Mouse (Mus musculus): ENCODE data around the gene Cdipt.
A peak's percentile ranks its signal among the peaks of the same experiment; 100 is the strongest.

Gene Cdipt

GRCm38 (mm10) chr7:126967361-126967760, 8.4 kb upstream of the Cdipt start:
- ATAC-seq (ENCODE audit: insufficient number of reproducible peaks, low FRiP score, low TSS enrichment): no peak

GRCm38 (mm10) chr7:126975493-126975892, 221 bp upstream of the Cdipt start:
- no peak for ATAC-seq (ENCODE audit: insufficient number of reproducible peaks, low FRiP score, low TSS enrichment)

GRCm38 (mm10) chr7:126975950-126976866, 494 bp downstream of the Cdipt start, which contains the start of gene Cdiptos:
Gene Cdiptos, minus strand, starts transcription at chr7:126976098.
- ATAC-seq (ENCODE audit: insufficient number of reproducible peaks, low FRiP score, low TSS enrichment): peak; percentile 93

DNA sequence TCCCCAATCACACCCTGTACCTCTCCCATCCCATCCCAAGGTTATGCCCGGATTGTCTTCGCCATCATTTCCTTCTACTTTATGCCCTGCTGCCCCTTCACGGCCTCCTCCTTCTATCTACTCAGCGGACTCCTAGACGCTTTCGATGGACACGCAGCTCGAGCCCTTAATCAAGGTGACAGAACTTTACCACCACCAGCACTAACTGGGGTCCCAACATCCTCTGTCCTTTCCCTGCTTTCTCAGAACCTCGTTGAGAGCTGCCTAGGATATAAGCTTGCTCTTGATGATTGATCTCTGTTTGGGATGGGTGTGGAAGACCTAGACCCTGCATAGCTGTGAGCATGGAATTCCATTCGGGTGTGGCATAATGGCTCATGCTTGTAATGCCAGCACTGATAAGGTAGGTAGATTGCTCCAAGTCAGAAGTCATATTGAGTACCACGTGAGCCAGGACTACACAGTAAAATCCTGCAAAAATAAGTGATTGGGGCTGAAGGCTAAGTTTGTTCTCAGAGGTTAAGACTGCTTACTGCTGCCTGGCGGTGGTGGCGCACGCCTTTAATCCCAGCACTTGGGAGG, 1.3 kb downstream of the Cdipt start:
- ATAC-seq (ENCODE audit: insufficient number of reproducible peaks, low FRiP score, low TSS enrichment): no peak

DNA sequence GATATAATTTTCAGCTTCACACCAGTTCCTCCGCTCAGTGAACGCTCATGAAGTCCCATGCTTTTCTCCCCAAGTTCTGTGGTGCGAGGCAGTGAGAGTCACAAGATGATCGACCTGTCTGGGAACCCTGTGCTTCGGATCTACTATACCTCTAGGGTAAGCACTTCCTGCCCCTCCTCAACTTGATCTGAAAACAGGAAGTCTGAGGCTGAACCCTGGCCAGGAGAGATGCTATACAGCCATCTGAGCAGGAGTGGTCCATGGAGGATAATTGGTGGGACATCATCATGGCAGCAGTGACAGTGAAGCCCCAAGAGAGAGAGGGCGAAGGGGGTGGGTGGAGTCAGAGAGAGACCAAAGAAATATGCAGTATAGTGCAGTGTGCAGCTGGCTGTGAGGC, 3.1 kb downstream of the Cdipt start:
- no peak for ATAC-seq (ENCODE audit: insufficient number of reproducible peaks, low FRiP score, low TSS enrichment)

GRCm38 (mm10) chr7:126981601-126982000, 5.9 kb downstream of the Cdipt start:
- ATAC-seq (ENCODE audit: insufficient number of reproducible peaks, low FRiP score, low TSS enrichment): no peak

- ATAC-seq (ENCODE audit: insufficient number of reproducible peaks, low FRiP score, low TSS enrichment): no peak
Observed at GRCm38 (mm10) chr7:126982054-126982453, 6.3 kb downstream of the Cdipt start.

GRCm38 (mm10) chr7:126983113-126983512, 7.4 kb downstream of the Cdipt start:
- ATAC-seq (ENCODE audit: insufficient number of reproducible peaks, low FRiP score, low TSS enrichment): no peak

- no peak for ATAC-seq (ENCODE audit: insufficient number of reproducible peaks, low FRiP score, low TSS enrichment)
Observed at GRCm38 (mm10) chr7:126984667-126985444, 9.1 kb downstream of the Cdipt start.

GRCm38 (mm10) chr7:126986319-126986718, 10.6 kb downstream of the Cdipt start:
- ATAC-seq (ENCODE audit: insufficient number of reproducible peaks, low FRiP score, low TSS enrichment): peak; percentile 81

GRCm38 (mm10) chr7:126988816-126989215, 13.1 kb downstream of the Cdipt start:
- ATAC-seq (ENCODE audit: insufficient number of reproducible peaks, low FRiP score, low TSS enrichment): no peak

DNA sequence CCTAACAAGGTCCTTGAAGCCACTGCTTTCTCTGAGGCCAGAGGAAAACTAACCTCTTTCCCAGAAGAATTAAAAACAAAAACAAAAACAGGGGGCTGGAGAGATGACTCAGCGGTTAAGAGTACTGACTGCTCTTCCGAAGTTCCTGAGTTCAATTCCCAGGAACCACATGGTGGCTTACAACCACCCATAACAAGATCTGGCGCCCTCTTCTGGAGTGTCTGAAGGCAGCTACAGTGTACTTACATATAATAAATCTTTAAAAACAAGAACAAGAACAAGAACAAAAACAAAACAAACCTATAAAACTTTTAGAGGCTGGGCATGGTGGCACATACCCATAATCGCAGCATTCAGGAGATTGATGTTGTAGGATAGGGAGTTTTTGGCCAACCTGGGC, 20.7 kb downstream of the Cdipt start:
- no peak for ATAC-seq (ENCODE audit: insufficient number of reproducible peaks, low FRiP score, low TSS enrichment)

GRCm38 (mm10) chr7:126999568-126999967, 23.9 kb downstream of the Cdipt start:
- no peak for ATAC-seq (ENCODE audit: insufficient number of reproducible peaks, low FRiP score, low TSS enrichment)

DNA sequence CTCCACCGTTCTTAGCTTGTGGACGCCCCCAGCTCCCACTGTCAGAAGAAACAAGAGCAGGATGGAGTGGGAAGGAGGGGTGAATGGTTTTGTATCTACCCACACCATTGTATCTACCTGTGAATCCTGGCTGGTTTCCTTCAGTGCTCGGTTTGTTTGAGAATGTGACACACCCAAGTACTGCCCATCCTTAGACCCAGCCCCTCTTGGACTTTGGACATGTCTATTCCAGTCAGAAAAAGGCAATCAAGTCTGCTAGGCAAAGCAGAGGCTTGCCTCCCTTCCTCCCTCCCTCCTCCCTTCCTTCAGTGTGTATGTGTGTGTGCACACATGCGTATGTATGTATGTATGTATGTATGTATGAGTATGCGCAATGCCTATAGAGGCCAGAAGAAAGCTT, 27.9 kb downstream of the Cdipt start:
- ATAC-seq (ENCODE audit: insufficient number of reproducible peaks, low FRiP score, low TSS enrichment): no peak

GRCm38 (mm10) chr7:127004122-127004875, 28.6 kb downstream of the Cdipt start:
- no peak for ATAC-seq (ENCODE audit: insufficient number of reproducible peaks, low FRiP score, low TSS enrichment)

GRCm38 (mm10) chr7:127007313-127008024, 31.8 kb downstream of the Cdipt start:
- no peak for ATAC-seq (ENCODE audit: insufficient number of reproducible peaks, low FRiP score, low TSS enrichment)

- ATAC-seq (ENCODE audit: insufficient number of reproducible peaks, low FRiP score, low TSS enrichment): peak; percentile 87
Observed at GRCm38 (mm10) chr7:127008239-127009019, 32.7 kb downstream of the Cdipt start.

GRCm38 (mm10) chr7:127009307-127010085, 33.8 kb downstream of the Cdipt start:
- peak; percentile 16; the same call in 1 of the 2 replicates for ATAC-seq (ENCODE audit: insufficient number of reproducible peaks, low FRiP score, low TSS enrichment)

Data from cerebellum, adult (tissue).